Mouse (Mus musculus): Measurements from ENCODE around the gene Mrpl52. TPM values are rescaled to one million over a fixed set of nuclear protein-coding genes. Genes with fewer than 3 reads are reported as not detected.

Gene Mrpl52
- polyA plus RNA-seq, 1 experiment from 2014 or later = 266 TPM

GRCm38 (mm10) chr14:54430406-54431145 is 3.9 kb downstream of the Mrpl52 start:
- H3K4me1 ChIP-seq (ENCODE audit: insufficient read depth, low read depth, low read length) = peaks cover 36% of the 10 kb centered on the region; the same call in 1 of the 2 replicates
- H3K27ac ChIP-seq (ENCODE audit: low read length) = peak overlapping the region; percentile 98
- no peak for ATAC-seq
- H3K36me3 ChIP-seq (ENCODE audit: insufficient read depth, low read length) = no peaks in the 10 kb centered on the region
- DNase-seq (ENCODE audit: low spot score) = peak; percentile 34
- peak overlapping the region; percentile 89 for H3K4me3 ChIP-seq (ENCODE audit: low read depth, low read length)
- TF ChIP-seq EP300 (IDR thresholded peaks at IDR 0.05) = no peak
- TF ChIP-seq CTCF (IDR thresholded peaks at IDR 0.05) = no peak
- H3K9me3 ChIP-seq (ENCODE audit: low read length) = no peaks in the 10 kb centered on the region
- H3K4me2 ChIP-seq (replicated peaks; ENCODE audit: low read depth, low read length) = peak overlapping the region; percentile 77
- WGBS = 5% methylated on average over 18 of the region's 18 CpGs
- H3K27me3 ChIP-seq (replicated peaks; ENCODE audit: insufficient read depth, low read length) = no peaks in the 10 kb centered on the region
- peak overlapping the region; percentile 97 for H3K9ac ChIP-seq (replicated peaks; ENCODE audit: low read depth)

GRCm38 (mm10) chr14:54431334-54432077 is 4.8 kb downstream of the Mrpl52 start, which contains the start of gene Mmp14:
Gene Mmp14 (plus strand): TSS chr14:54431612.
- peak within 1 kb of the TSS; percentile 98 for H3K27ac ChIP-seq (ENCODE audit: low read length)
- H3K4me1 ChIP-seq (ENCODE audit: insufficient read depth, low read depth, low read length) = peaks cover 39% of the 10 kb centered on the region; the same call in 1 of the 2 replicates
- H3K4me2 ChIP-seq (replicated peaks; ENCODE audit: low read depth, low read length) = peak within 1 kb of the TSS; percentile 77

GRCm38 (mm10) chr14:54432078-54432836 is 5.5 kb downstream of the Mrpl52 start:
- ATAC-seq = peak; percentile 42
- DNase-seq (ENCODE audit: low spot score) = peak; percentile 63
- Histone ChIP-seq H3K9me3 (ENCODE audit: low read length) (no peaks in the 10 kb centered on the region), H3K4me1 (ENCODE audit: insufficient read depth, low read depth, low read length) (peaks cover 37% of the 10 kb centered on the region; the same call in 1 of the 2 replicates), H3K27ac (ENCODE audit: low read length) (peak overlapping the region; percentile 98), H3K4me2 (replicated peaks; ENCODE audit: low read depth, low read length) (peak overlapping the region; percentile 77), H3K27me3 (replicated peaks; ENCODE audit: insufficient read depth, low read length) (no peaks in the 10 kb centered on the region), H3K4me3 (ENCODE audit: low read depth, low read length) (peak overlapping the region; percentile 89), H3K36me3 (ENCODE audit: insufficient read depth, low read length) (no peaks in the 10 kb centered on the region; the same call in 1 of the 2 replicates), H3K9ac (replicated peaks; ENCODE audit: low read depth) (peak overlapping the region; percentile 97)
- 4% methylated on average over 54 of the region's 54 CpGs for WGBS
- TF ChIP-seq EP300 (IDR thresholded peaks at IDR 0.05) = no peak
- peak; percentile 47 for TF ChIP-seq CTCF (IDR thresholded peaks at IDR 0.05)

More at GRCm38 (mm10) chr14:54431334-54432077, 4.8 kb downstream of the Mrpl52 start, which contains the start of gene Mmp14:
- Histone ChIP-seq H3K36me3 (ENCODE audit: insufficient read depth, low read length) (no peaks in the 10 kb centered on the region; the same call in 1 of the 2 replicates), H3K4me3 (ENCODE audit: low read depth, low read length) (peak within 1 kb of the TSS; percentile 89), H3K27me3 (replicated peaks; ENCODE audit: insufficient read depth, low read length) (no peaks in the 10 kb centered on the region), H3K9me3 (ENCODE audit: low read length) (no peaks in the 10 kb centered on the region), H3K9ac (replicated peaks; ENCODE audit: low read depth) (peak within 1 kb of the TSS; percentile 97)
- WGBS = 1% methylated on average over 37 of the region's 49 CpGs
- ATAC-seq = peak; percentile 47
- TF ChIP-seq EP300 (IDR thresholded peaks at IDR 0.05) (peak; percentile 25; the same call in 1 of the 2 replicates), CTCF (IDR thresholded peaks at IDR 0.05) (peak; percentile 58)
- peak; percentile 94 for DNase-seq (ENCODE audit: low spot score)

- H3K4me2 ChIP-seq (replicated peaks; ENCODE audit: low read depth, low read length) = peak overlapping the region; percentile 77
- H3K27ac ChIP-seq (ENCODE audit: low read length) = peak overlapping the region; percentile 98
- no peaks in the 10 kb centered on the region for H3K9me3 ChIP-seq (ENCODE audit: low read length)
- H3K4me3 ChIP-seq (ENCODE audit: low read depth, low read length) = peak overlapping the region; percentile 89
- ATAC-seq (0 out of 2 replicates have a peak, but pooled peaks have one; percentile 4), DNase-seq (ENCODE audit: low spot score) (peak; percentile 51)
- peak overlapping the region; percentile 97 for H3K9ac ChIP-seq (replicated peaks; ENCODE audit: low read depth)
- H3K27me3 ChIP-seq (replicated peaks; ENCODE audit: insufficient read depth, low read length) = no peaks in the 10 kb centered on the region
- peaks cover 35% of the 10 kb centered on the region; the same call in 1 of the 2 replicates for H3K4me1 ChIP-seq (ENCODE audit: insufficient read depth, low read depth, low read length)
- WGBS = 9% methylated on average over 17 of the region's 17 CpGs
- H3K36me3 ChIP-seq (ENCODE audit: insufficient read depth, low read length) = no peaks in the 10 kb centered on the region; the same call in 1 of the 2 replicates
- no peak for TF ChIP-seq EP300 (IDR thresholded peaks at IDR 0.05)
- TF ChIP-seq CTCF (IDR thresholded peaks at IDR 0.05) = no peak
Observed at GRCm38 (mm10) chr14:54432837-54433830, 6.4 kb downstream of the Mrpl52 start.

All from lung, postnatal 0 days (tissue).